Mouse (Mus musculus): Measurements from ENCODE around the gene Sptbn2.

DNA sequence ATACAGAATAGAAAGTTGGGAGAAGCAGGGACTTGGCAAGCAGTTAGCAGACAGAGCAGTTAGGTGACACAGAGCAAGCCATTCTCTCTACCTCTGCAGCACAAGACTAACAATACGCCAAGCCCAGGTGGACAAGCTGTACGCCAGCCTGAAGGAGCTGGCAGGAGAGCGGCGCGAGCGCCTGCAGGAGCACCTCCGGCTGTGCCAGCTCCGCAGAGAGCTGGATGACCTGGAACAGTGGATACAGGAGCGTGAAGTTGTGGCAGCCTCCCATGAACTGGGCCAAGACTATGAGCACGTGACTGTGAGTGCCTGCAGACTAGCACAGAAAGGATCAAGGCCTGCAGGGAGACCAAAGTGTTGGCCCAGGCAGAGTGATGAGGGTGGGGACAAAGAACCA lies 34.7 kb downstream of the Sptbn2 start:
- TF ChIP-seq POLR2A (IDR thresholded peaks at IDR 0.05; ENCODE audit: extremely low read depth, insufficient read depth, low read length), result no peak
- no peak for TF ChIP-seq CTCF (IDR thresholded peaks at IDR 0.05; ENCODE audit: extremely low read depth, insufficient read depth, low read length)

Data from cortical plate, adult 2 months (tissue).